Comparison of ENCODE assay signal across 21 mouse cellular contexts in the genomic region with DNA sequence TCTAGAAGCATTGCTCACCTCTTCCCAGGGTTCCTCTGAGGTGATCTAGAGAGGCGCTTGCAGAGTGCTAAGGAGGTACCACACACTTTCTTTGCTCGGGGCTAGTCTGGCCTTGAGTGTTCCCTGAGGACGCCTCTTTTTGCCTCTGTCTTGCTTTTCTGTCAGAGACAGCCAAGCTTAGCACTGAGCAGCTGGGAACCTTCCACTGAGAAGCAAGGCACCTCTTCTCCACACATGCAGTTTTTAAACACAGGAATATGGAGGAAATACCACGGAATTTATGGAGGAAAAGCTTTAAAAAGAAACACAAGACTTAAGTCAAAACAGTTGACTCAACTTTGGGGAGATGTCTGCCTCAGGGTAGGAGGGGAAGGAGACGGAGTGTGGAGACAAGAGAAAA. TPM values are rescaled to one million over a fixed set of nuclear protein-coding genes. Genes with fewer than 3 reads are reported as not detected.
DNase-seq lines count a peak whose midpoint lies in the region; ATAC-seq and TF ChIP-seq lines count a peak whose summit lies in the region.
"Had no signal": no experiment of that assay in that cellular context is flagged by ENCODE, and none has a peak within 500 bp of the region (broad histone marks: within the 10 kb centered on the region; RNA-seq: fewer than 3 reads in every experiment).

No protein-coding gene starts in this region.

- peak overlapping the region; percentile 25 for H3K27ac ChIP-seq in heart, embryonic 10.5 days
- 0 out of 2 replicates have a peak overlapping the region, but pooled peaks have one; percentile 29 for H3K27ac ChIP-seq in midbrain, embryonic 10.5 days (replicated peaks)
- H3K27ac ChIP-seq in midbrain, embryonic 11.5 days (ENCODE audit: low read depth, low read length) = no peak overlapping the region
- H3K27ac ChIP-seq in liver, embryonic 14.5 days = peak overlapping the region; percentile 99
- H3K27ac ChIP-seq in stomach, embryonic 16.5 days (ENCODE audit: low read length) = peak overlapping the region; percentile 21
- no peak overlapping the region for H3K27ac ChIP-seq in layer of hippocampus, adult 2 months
- H3K27ac ChIP-seq: embryonic facial prominence, embryonic 15.5 days; forebrain, embryonic 10.5 days; heart, embryonic 13.5 days; hindbrain, embryonic 12.5 days had no signal

- no peaks in the 10 kb centered on the region for H3K27me3 ChIP-seq in heart, embryonic 10.5 days (ENCODE audit: insufficient read depth, poor library complexity, severe bottlenecking)
- H3K27me3 ChIP-seq in midbrain, embryonic 10.5 days (ENCODE audit: low read depth, poor library complexity, severe bottlenecking) = no peaks in the 10 kb centered on the region; the same call in 1 of the 2 replicates
- H3K27me3 ChIP-seq in midbrain, embryonic 11.5 days (ENCODE audit: control insufficient read depth, insufficient read depth, low read length) = no peaks in the 10 kb centered on the region
- H3K27me3 ChIP-seq in liver, embryonic 14.5 days (ENCODE audit: control insufficient read depth, insufficient read depth, low read length) = no peaks in the 10 kb centered on the region
- H3K27me3 ChIP-seq in stomach, embryonic 16.5 days (ENCODE audit: control insufficient read depth, insufficient read depth, low read length) = no peaks in the 10 kb centered on the region
- H3K27me3 ChIP-seq: embryonic facial prominence, embryonic 15.5 days; heart, embryonic 13.5 days; hindbrain, embryonic 12.5 days had no signal

- TF ChIP-seq CTCF in liver, embryonic 14.5 days (IDR thresholded peaks at IDR 0.05; ENCODE audit: low read depth) = no peak
- TF ChIP-seq CTCF in layer of hippocampus, adult 2 months (conservative IDR thresholded peaks at IDR 0.05) = no peak

- DNase-seq in heart, embryonic 10.5 days (ENCODE audit: low spot score) = no peak
- DNase-seq in heart, postnatal 36 days = no peak
- no peak for DNase-seq in midbrain, embryonic 10.5 days (ENCODE audit: low spot score)
- DNase-seq in midbrain, embryonic 11.5 days (ENCODE audit: low spot score, missing footprints) = no peak
- no peak for DNase-seq in liver, embryonic 14.5 days (ENCODE audit: low read depth in 3 of 3, low spot score in 3 of 3)
- DNase-seq in layer of hippocampus, adult 2 months (ENCODE audit: low spot score in 2 of 2) = no peak
- no peak for DNase-seq in lung, postnatal 4 days
- DNase-seq: adrenal gland, adult 2 months; adrenal gland, postnatal 25 days; cerebellum, adult 8-10 months; cerebellum, postnatal 14 days; embryo, embryonic 11 days; gastrocnemius, postnatal 25 days; heart, postnatal 4 days had no signal

- H3K4me2 ChIP-seq in midbrain, embryonic 11.5 days = no peak overlapping the region
- H3K4me2 ChIP-seq in liver, embryonic 14.5 days (ENCODE audit: low read depth) = peak overlapping the region; percentile 69
- no peak overlapping the region for H3K4me2 ChIP-seq in stomach, embryonic 16.5 days (ENCODE audit: low read depth, low read length)
- H3K4me2 ChIP-seq: embryonic facial prominence, embryonic 15.5 days; heart, embryonic 13.5 days; hindbrain, embryonic 12.5 days had no signal

- no peak overlapping the region for H3K9ac ChIP-seq in midbrain, embryonic 11.5 days (ENCODE audit: low read length)
- H3K9ac ChIP-seq in liver, embryonic 14.5 days (replicated peaks) = peak overlapping the region; percentile 65
- no peak overlapping the region for H3K9ac ChIP-seq in stomach, embryonic 16.5 days (ENCODE audit: low read length)
- H3K9ac ChIP-seq: embryonic facial prominence, embryonic 15.5 days; heart, embryonic 13.5 days; hindbrain, embryonic 12.5 days had no signal

- no peaks in the 10 kb centered on the region for H3K36me3 ChIP-seq in heart, embryonic 10.5 days
- no peaks in the 10 kb centered on the region for H3K36me3 ChIP-seq in midbrain, embryonic 10.5 days
- no peaks in the 10 kb centered on the region for H3K36me3 ChIP-seq in midbrain, embryonic 11.5 days (ENCODE audit: control insufficient read depth, insufficient read depth, low read length)
- no peaks in the 10 kb centered on the region for H3K36me3 ChIP-seq in liver, embryonic 14.5 days (replicated peaks; ENCODE audit: control insufficient read depth, insufficient read depth, low read depth)
- H3K36me3 ChIP-seq in stomach, embryonic 16.5 days (ENCODE audit: control insufficient read depth, insufficient read depth, low read length) = no peaks in the 10 kb centered on the region
- H3K36me3 ChIP-seq: embryonic facial prominence, embryonic 15.5 days; forebrain, embryonic 10.5 days; heart, embryonic 13.5 days; hindbrain, embryonic 12.5 days had no signal

- H3K4me3 ChIP-seq in heart, embryonic 10.5 days = no peak overlapping the region
- no peak overlapping the region for H3K4me3 ChIP-seq in midbrain, embryonic 10.5 days
- H3K4me3 ChIP-seq in midbrain, embryonic 11.5 days (ENCODE audit: low read depth, low read length) = no peak overlapping the region
- no peak overlapping the region for H3K4me3 ChIP-seq in liver, embryonic 14.5 days (ENCODE audit: insufficient read depth in 1 of 2, low read depth in 2 of 2, low read length in 2 of 2)
- H3K4me3 ChIP-seq in stomach, embryonic 16.5 days (replicated peaks; ENCODE audit: low read length) = no peak overlapping the region
- H3K4me3 ChIP-seq in layer of hippocampus, adult 2 months = no peak overlapping the region
- H3K4me3 ChIP-seq: embryonic facial prominence, embryonic 15.5 days; forebrain, embryonic 10.5 days; heart, embryonic 13.5 days; hindbrain, embryonic 12.5 days had no signal

- ATAC-seq in midbrain, embryonic 11.5 days (ENCODE audit: low FRiP score) = no peak
- no peak for ATAC-seq in liver, embryonic 14.5 days (ENCODE audit: insufficient read depth)
- no peak for ATAC-seq in stomach, embryonic 16.5 days (ENCODE audit: insufficient read depth, low FRiP score)
- ATAC-seq: forebrain, embryonic 14.5 days; hindbrain, embryonic 16.5 days had no signal

- H3K9me3 ChIP-seq in heart, embryonic 10.5 days = no peaks in the 10 kb centered on the region
- no peaks in the 10 kb centered on the region for H3K9me3 ChIP-seq in midbrain, embryonic 10.5 days (replicated peaks)
- no peaks in the 10 kb centered on the region for H3K9me3 ChIP-seq in midbrain, embryonic 11.5 days (ENCODE audit: control insufficient read depth, low read length)
- H3K9me3 ChIP-seq in liver, embryonic 14.5 days (ENCODE audit: control insufficient read depth, low read length) = no peaks in the 10 kb centered on the region
- no peaks in the 10 kb centered on the region for H3K9me3 ChIP-seq in stomach, embryonic 16.5 days (replicated peaks; ENCODE audit: control insufficient read depth, low read length)
- H3K9me3 ChIP-seq: embryonic facial prominence, embryonic 15.5 days; forebrain, embryonic 10.5 days; heart, embryonic 13.5 days; hindbrain, embryonic 12.5 days had no signal

- no peak for TF ChIP-seq EP300 in liver, embryonic 14.5 days (IDR thresholded peaks at IDR 0.05; ENCODE audit: low read depth)

- H3K4me1 ChIP-seq in heart, embryonic 10.5 days = peaks cover 52% of the 10 kb centered on the region
- peaks cover 40% of the 10 kb centered on the region for H3K4me1 ChIP-seq in midbrain, embryonic 10.5 days
- H3K4me1 ChIP-seq in midbrain, embryonic 11.5 days (ENCODE audit: control insufficient read depth, insufficient read depth, low read length) = peaks cover 17% of the 10 kb centered on the region
- peaks cover 98% of the 10 kb centered on the region in 2 experiments for H3K4me1 ChIP-seq in liver, embryonic 14.5 days (replicated peaks; ENCODE audit: control insufficient read depth in 2 of 2, insufficient read depth in 2 of 2, low read length in 1 of 2)
- peaks cover 17% of the 10 kb centered on the region; the same call in 1 of the 2 replicates for H3K4me1 ChIP-seq in stomach, embryonic 16.5 days (ENCODE audit: control insufficient read depth, insufficient read depth, low read length)

- 73% methylated on average over 5 of the region's 5 CpGs for WGBS in heart, embryonic 10.5 days
- WGBS in midbrain, embryonic 10.5 days = 65% methylated on average over 5 of the region's 5 CpGs
- WGBS in midbrain, embryonic 11.5 days = 63% methylated on average over 5 of the region's 5 CpGs
- WGBS in liver, embryonic 14.5 days (ENCODE audit: insufficient replicate concordance) = 79% methylated on average over 5 of the region's 5 CpGs
- 59% methylated on average over 5 of the region's 5 CpGs for WGBS in stomach, embryonic 16.5 days

- intact Hi-C loops in heart, postnatal 36 days (cut with DNase I) = no loop called here

RNA-seq across cellular contexts. Expression of gene Hipk2, which starts 39.8 kb away (rescaled TPM):
- 15.9 and 20.1 TPM in 2 replicates for polyA plus RNA-seq in heart, embryonic 10.5 days (2016; fragmentation: Nextera tagmentation; extraction: Ambion mirVana)
- total RNA-seq in heart, postnatal 36 days (2021) = 100 to 1,000 TPM in 1 of 2 experiments, 10 to 100 TPM in 1; 92.1 to 101 TPM
- 25.9 and 29.7 TPM in 2 replicates for polyA plus RNA-seq in midbrain, embryonic 10.5 days (2016; fragmentation: Nextera tagmentation; extraction: Ambion mirVana)
- polyA plus RNA-seq in midbrain, embryonic 11.5 days (2014; fragmentation: Nextera tagmentation; extraction: Ambion mirVana) = 25.2 and 25.8 TPM in 2 replicates
- polyA plus RNA-seq in liver, embryonic 14.5 days (2012; rRNA removed) = 10.7 and 12.3 TPM in 2 replicates
- 13.0 and 15.5 TPM in 2 replicates for polyA plus RNA-seq in liver, embryonic 14.5 days (2014; fragmentation: Nextera tagmentation; extraction: Ambion mirVana)
- polyA plus RNA-seq in stomach, embryonic 16.5 days (2015; fragmentation: Nextera tagmentation; extraction: Ambion mirVana) = 21.5 and 21.6 TPM in 2 replicates
- 10 to 100 TPM; 55.9 to 59.9 TPM for total RNA-seq in layer of hippocampus, adult 2 months (2021)

RNA-seq across cellular contexts. Expression of gene Tbxas1, which starts 40.6 kb away (rescaled TPM):
- 1.4 and 1.5 TPM in 2 replicates for polyA plus RNA-seq in heart, embryonic 10.5 days (2016; fragmentation: Nextera tagmentation; extraction: Ambion mirVana)
- 1 to 10 TPM; 2.1 TPM for total RNA-seq in heart, postnatal 36 days (2021)
- polyA plus RNA-seq in midbrain, embryonic 10.5 days (2016; fragmentation: Nextera tagmentation; extraction: Ambion mirVana) = 1.1 and 1.8 TPM in 2 replicates
- polyA plus RNA-seq in midbrain, embryonic 11.5 days (2014; fragmentation: Nextera tagmentation; extraction: Ambion mirVana) = 1.5 TPM in 2 replicates
- 4.5 and 5.1 TPM in 2 replicates for polyA plus RNA-seq in liver, embryonic 14.5 days (2012; rRNA removed)
- 6.3 and 8.4 TPM in 2 replicates for polyA plus RNA-seq in liver, embryonic 14.5 days (2014; fragmentation: Nextera tagmentation; extraction: Ambion mirVana)
- 4.4 TPM in 2 replicates for polyA plus RNA-seq in stomach, embryonic 16.5 days (2015; fragmentation: Nextera tagmentation; extraction: Ambion mirVana)
- 1 to 10 TPM; 2.8 TPM for total RNA-seq in layer of hippocampus, adult 2 months (2021)

Comparison
In these comparisons a context has a peak if more than half of its experiments do, and no peak if none do; other contexts are left out.
1. H3K27ac ChIP-seq: peak in heart, embryonic 10.5 days (single experiment), midbrain, embryonic 10.5 days (single experiment), liver, embryonic 14.5 days (single experiment) and stomach, embryonic 16.5 days (single experiment); none in midbrain, embryonic 11.5 days (single experiment) and layer of hippocampus, adult 2 months (single experiment).